Mouse (Mus musculus) neural tube, embryonic 15.5 days (tissue): ENCODE data around the gene Edn1. TPM values are rescaled to one million over a fixed set of nuclear protein-coding genes. Genes with fewer than 3 reads are reported as not detected.

ENCODE experiments used
- ATAC-seq: fragments of 200-750 bp; cut with Nextera tagmentation; 2 replicates; pipeline ENCODE4 v1.8.0; 2017; ENCODE audit warnings: mild to moderate bottlenecking, moderate TSS enrichment, moderate library complexity; ENCODE audit not compliant: low FRiP score
- H3K27ac ChIP-seq: fragments of 300-500 bp; sonication (generic); replicated peaks from 2 replicates; pipeline ENCODE4 v1.5.1; 2015; ENCODE audit warnings: mild to moderate bottlenecking, inconsistent platforms
- H3K27me3 ChIP-seq: fragments of 300-500 bp; sonication (generic); replicated peaks from 2 replicates; pipeline ENCODE4 v1.6.1; 2015; ENCODE audit warnings: inconsistent platforms
- H3K36me3 ChIP-seq: fragments of 300-500 bp; sonication (generic); 2 replicates; pipeline ENCODE4 v1.6.1; 2015; ENCODE audit warnings: inconsistent platforms
- H3K4me1 ChIP-seq: fragments of 300-500 bp; sonication (generic); 2 replicates; pipeline ENCODE4 v1.6.1; 2015; ENCODE audit warnings: inconsistent platforms
- H3K4me2 ChIP-seq: fragments of 300-500 bp; sonication (generic); 2 replicates; pipeline ENCODE4 v1.6.1; 2015; ENCODE audit warnings: inconsistent platforms, mild to moderate bottlenecking, moderate library complexity
- H3K4me3 ChIP-seq: fragments of 300-500 bp; sonication (generic); replicated peaks from 2 replicates; pipeline ENCODE4 v1.5.1; 2015; ENCODE audit warnings: mild to moderate bottlenecking, inconsistent platforms
- H3K9ac ChIP-seq: fragments of 300-500 bp; sonication (generic); replicated peaks from 2 replicates; pipeline ENCODE4 v1.6.1; 2015; ENCODE audit warnings: mild to moderate bottlenecking, inconsistent platforms
- H3K9me3 ChIP-seq: fragments of 300-500 bp; sonication (generic); replicated peaks from 2 replicates; pipeline ENCODE4 v1.6.1; 2016; ENCODE audit warnings: inconsistent platforms
- WGBS: fragments of 180-500 bp; shearing (Covaris S2); methylation state at CpG from one replicate; pipeline ENCODE4 v1.1.7; 2015; ENCODE audit warnings: mixed read lengths; 5-methylcytosine and 5-hydroxymethylcytosine counted together
- polyA plus RNA-seq: library from polyadenylated mRNA; unstranded; fragments of >200 nt; fragmentation: Nextera tagmentation; extraction: Ambion mirVana; gene quantifications from 2 replicates; pipeline ENCODE4 v1.2.1, GENCODE M21; 2015

Gene Edn1
- polyA plus RNA-seq, 1 experiment from 2014 or later, result 2.3 TPM

DNA sequence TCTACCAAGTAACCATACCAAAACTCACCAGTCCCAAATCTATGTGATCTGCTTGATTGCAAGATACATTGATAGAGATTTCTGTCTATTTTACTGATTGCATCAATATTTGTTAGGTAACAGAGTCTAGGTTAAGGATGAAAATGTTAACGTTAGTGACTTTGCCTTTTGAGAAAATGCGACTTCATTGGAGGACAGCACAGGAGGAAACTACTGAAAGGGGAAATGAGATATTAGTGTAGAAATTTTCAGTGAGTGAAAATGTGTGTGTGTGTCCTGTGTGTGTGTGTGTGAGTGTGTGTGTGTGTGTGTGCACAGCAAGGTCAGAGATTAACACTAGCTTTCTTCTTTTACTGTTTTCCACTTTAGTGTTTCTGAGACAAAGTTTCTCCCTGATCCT is 29.8 kb downstream of the Edn1 start:
- Histone ChIP-seq H3K36me3 (no peaks in the 10 kb centered on the region), H3K27me3 (no peaks in the 10 kb centered on the region), H3K27ac (no peak overlapping the region), H3K9ac (no peak overlapping the region), H3K9me3 (0 out of 2 replicates have a peak, but pooled peaks cover 6% of the 10 kb centered on the region), H3K4me1 (no peaks in the 10 kb centered on the region), H3K4me2 (no peak overlapping the region), H3K4me3 (no peak overlapping the region)
- WGBS, result 95% methylated on average over 2 of the region's 2 CpGs
- no peak for ATAC-seq

GRCm38 (mm10) chr13:42334981-42335380 is 33.7 kb downstream of the Edn1 start:
- Histone ChIP-seq H3K4me3 (no peak overlapping the region), H3K9ac (no peak overlapping the region), H3K36me3 (no peaks in the 10 kb centered on the region), H3K9me3 (no peaks in the 10 kb centered on the region), H3K27ac (no peak overlapping the region), H3K27me3 (no peaks in the 10 kb centered on the region), H3K4me1 (no peaks in the 10 kb centered on the region), H3K4me2 (no peak overlapping the region)
- ATAC-seq, result no peak
- 87% methylated on average over 3 of the region's 3 CpGs for WGBS

- WGBS, result 87% methylated on average over 4 of the region's 4 CpGs
- Histone ChIP-seq H3K27me3 (no peaks in the 10 kb centered on the region), H3K4me3 (no peak overlapping the region), H3K36me3 (no peaks in the 10 kb centered on the region), H3K9ac (no peak overlapping the region), H3K4me2 (no peak overlapping the region), H3K27ac (no peak overlapping the region), H3K4me1 (no peaks in the 10 kb centered on the region), H3K9me3 (no peaks in the 10 kb centered on the region)
- ATAC-seq, result no peak
Observed at GRCm38 (mm10) chr13:42336414-42336813, 35.1 kb downstream of the Edn1 start.

GRCm38 (mm10) chr13:42337072-42337471 is 35.8 kb downstream of the Edn1 start:
- ATAC-seq, result no peak
- Histone ChIP-seq H3K9ac (no peak overlapping the region), H3K27me3 (no peaks in the 10 kb centered on the region), H3K9me3 (no peaks in the 10 kb centered on the region), H3K27ac (no peak overlapping the region), H3K4me1 (no peaks in the 10 kb centered on the region), H3K36me3 (no peaks in the 10 kb centered on the region), H3K4me2 (no peak overlapping the region), H3K4me3 (no peak overlapping the region)
- 76% methylated on average over 2 of the region's 2 CpGs for WGBS

DNA sequence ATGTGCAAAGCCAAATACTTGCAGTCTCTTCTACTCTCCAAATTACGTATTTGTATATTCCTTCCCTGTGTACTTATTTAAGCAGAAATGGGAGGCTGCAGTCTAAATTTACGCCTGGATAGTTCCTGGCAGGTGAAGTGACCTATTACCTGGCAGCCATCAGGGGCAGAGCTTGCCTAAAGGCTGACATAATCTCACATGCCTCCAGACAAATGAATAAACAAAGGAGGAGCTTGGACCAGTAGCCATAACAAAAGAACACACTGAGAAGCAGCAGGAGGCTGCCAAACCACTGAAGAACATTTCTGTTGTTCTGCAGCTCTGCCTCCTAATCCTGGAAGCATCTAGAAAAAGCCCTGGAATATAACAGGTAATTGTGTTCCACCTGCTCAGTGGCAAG is 38.2 kb downstream of the Edn1 start:
- Histone ChIP-seq H3K9me3 (no peaks in the 10 kb centered on the region), H3K36me3 (no peaks in the 10 kb centered on the region), H3K9ac (no peak overlapping the region), H3K4me1 (no peaks in the 10 kb centered on the region), H3K4me3 (no peak overlapping the region), H3K27me3 (no peaks in the 10 kb centered on the region), H3K27ac (no peak overlapping the region), H3K4me2 (no peak overlapping the region)
- WGBS, result 74% methylated on average over 2 of the region's 2 CpGs
- no peak for ATAC-seq

DNA sequence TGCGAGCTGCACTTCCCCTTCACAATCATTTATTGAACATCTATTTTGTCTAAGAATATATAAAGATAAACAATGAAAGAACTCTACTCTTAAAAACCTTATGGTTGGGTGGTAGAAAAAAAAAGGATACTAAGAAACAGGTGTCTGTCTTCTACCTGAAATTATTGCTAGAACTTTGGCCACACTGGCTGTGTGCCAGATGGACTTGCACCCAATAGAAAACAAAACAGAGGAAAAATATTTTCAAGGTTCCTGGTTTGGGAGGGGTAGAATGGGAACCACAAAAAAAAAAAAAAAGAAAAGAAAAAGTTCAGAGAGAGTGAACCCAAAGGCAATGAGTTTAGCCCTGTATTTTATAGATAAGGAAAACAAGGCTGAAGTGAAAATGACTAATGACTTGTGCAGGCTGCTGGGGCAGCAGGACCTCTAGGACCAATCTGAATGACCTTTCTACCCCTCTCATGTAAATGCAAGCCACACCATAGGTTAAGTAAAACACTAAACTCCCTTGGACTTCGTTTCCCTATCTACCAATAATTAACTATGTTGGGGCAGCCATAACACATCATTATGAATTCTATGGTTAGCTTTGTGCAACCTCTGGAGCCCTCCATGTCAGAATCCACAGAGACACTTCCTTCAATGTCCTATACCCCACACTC is 40.7 kb downstream of the Edn1 start:
- ATAC-seq, result no peak
- WGBS, result 86% methylated on average over 2 of the region's 2 CpGs

DNA sequence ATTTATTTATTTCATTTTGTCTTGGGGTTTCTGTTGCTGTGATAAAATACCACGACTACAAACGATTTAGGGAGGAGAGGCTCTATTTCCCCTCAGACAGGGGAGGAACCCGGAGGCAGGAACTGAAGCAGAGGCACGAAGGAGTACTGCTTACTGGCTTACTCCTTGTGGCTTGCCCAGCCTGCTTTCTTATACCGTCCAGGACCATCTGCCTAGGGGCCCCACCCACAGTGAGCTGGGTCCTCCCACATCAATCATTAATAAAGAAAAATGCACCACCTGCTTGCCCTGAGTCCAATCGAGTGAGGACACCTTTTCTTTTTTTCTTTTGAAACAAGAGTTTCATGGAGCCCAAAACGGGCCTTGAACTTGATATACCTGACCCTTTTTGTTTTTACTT is 44.2 kb downstream of the Edn1 start:
- Histone ChIP-seq H3K27me3 (no peaks in the 10 kb centered on the region), H3K9ac (no peak overlapping the region), H3K4me2 (no peak overlapping the region), H3K36me3 (no peaks in the 10 kb centered on the region), H3K27ac (no peak overlapping the region), H3K4me3 (no peak overlapping the region), H3K4me1 (no peaks in the 10 kb centered on the region), H3K9me3 (0 out of 2 replicates have a peak, but pooled peaks cover 4% of the 10 kb centered on the region)
- 84% methylated on average over 7 of the region's 7 CpGs for WGBS
- no peak for ATAC-seq

More for the DNA sequence above, 40.7 kb downstream of the Edn1 start:
- Histone ChIP-seq H3K4me1 (no peaks in the 10 kb centered on the region), H3K4me2 (no peak overlapping the region), H3K36me3 (no peaks in the 10 kb centered on the region), H3K9ac (no peak overlapping the region), H3K27ac (no peak overlapping the region), H3K4me3 (no peak overlapping the region), H3K27me3 (no peaks in the 10 kb centered on the region), H3K9me3 (no peaks in the 10 kb centered on the region)

- WGBS, result 19% methylated on average over 7 of the region's 7 CpGs
- H3K9ac ChIP-seq, result no peak overlapping the region
- no peaks in the 10 kb centered on the region for H3K27me3 ChIP-seq
- no peaks in the 10 kb centered on the region for H3K36me3 ChIP-seq
- no peak overlapping the region for H3K27ac ChIP-seq
- H3K4me1 ChIP-seq, result no peaks in the 10 kb centered on the region
- no peak overlapping the region for H3K4me3 ChIP-seq
- no peak for ATAC-seq
- no peak overlapping the region for H3K4me2 ChIP-seq
- 0 out of 2 replicates have a peak, but pooled peaks cover 4% of the 10 kb centered on the region for H3K9me3 ChIP-seq
Observed at GRCm38 (mm10) chr13:42346414-42346813, 45.1 kb downstream of the Edn1 start.

DNA sequence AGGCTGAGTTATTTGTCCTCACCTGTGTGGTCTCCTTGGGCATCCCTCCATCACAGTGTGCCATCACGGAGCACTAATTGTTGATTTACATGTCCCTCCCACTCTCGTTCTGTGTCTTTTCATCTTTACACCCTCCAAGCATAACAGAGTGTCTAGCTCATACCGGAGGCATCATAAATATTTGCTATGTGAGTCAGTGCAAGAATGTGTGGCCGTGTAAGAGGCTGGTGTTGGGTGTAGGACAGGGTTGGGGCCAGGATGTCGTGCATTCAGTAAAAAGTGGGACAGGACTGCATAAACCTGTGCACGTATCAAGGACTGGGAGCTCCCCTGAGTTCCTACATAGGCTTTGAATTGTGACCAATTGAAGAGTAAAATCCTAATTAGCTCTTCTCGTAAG is 50.4 kb downstream of the Edn1 start:
- Histone ChIP-seq H3K4me3 (no peak overlapping the region), H3K9ac (no peak overlapping the region), H3K27ac (no peak overlapping the region), H3K9me3 (0 out of 2 replicates have a peak, but pooled peaks cover 4% of the 10 kb centered on the region), H3K36me3 (no peaks in the 10 kb centered on the region), H3K4me2 (no peak overlapping the region), H3K27me3 (no peaks in the 10 kb centered on the region), H3K4me1 (no peaks in the 10 kb centered on the region)
- no peak for ATAC-seq
- WGBS, result 68% methylated on average over 7 of the region's 7 CpGs

Other genes with a start within 250 kb of the Edn1 start
- gene Hivep1, start 249.5 kb upstream of the Edn1 start, polyA plus RNA-seq, result 15.6 and 17.6 TPM in 2 replicates